Mouse (Mus musculus): ENCODE data around the gene Nmbr. TPM values are rescaled to one million over a fixed set of nuclear protein-coding genes. Genes with fewer than 3 reads are reported as not detected.

The Nmbr gene
- polyA plus RNA-seq, 1 experiment from 2014 or later, result 1.4 TPM

GRCm38 (mm10) chr10:14816970-14817369 lies 111.6 kb downstream of the Nmbr start:
- no peak overlapping the region for H3K4me2 ChIP-seq (ENCODE audit: low read length)
- DNase-seq (no peak), ATAC-seq (ENCODE audit: low FRiP score, low TSS enrichment) (no peak)
- H3K27ac ChIP-seq (replicated peaks; ENCODE audit: low read depth, low read length), result no peak overlapping the region
- H3K9me3 ChIP-seq (ENCODE audit: control insufficient read depth, low read length), result no peaks in the 10 kb centered on the region
- no peak overlapping the region for H3K9ac ChIP-seq (replicated peaks; ENCODE audit: low read length)
- H3K27me3 ChIP-seq (ENCODE audit: control insufficient read depth, insufficient read depth, low read length), result no peaks in the 10 kb centered on the region
- H3K4me1 ChIP-seq (ENCODE audit: control insufficient read depth, insufficient read depth, low read length), result no peaks in the 10 kb centered on the region
- H3K4me3 ChIP-seq (replicated peaks; ENCODE audit: low read depth, low read length), result no peak overlapping the region
- 69% methylated on average over 4 of the region's 4 CpGs for WGBS
- H3K36me3 ChIP-seq (ENCODE audit: control insufficient read depth, insufficient read depth, low read length), result no peaks in the 10 kb centered on the region

Other genes with a start within 250 kb of the Nmbr start
- 1.3 and 2.0 TPM in 2 replicates for gene Adgrg6, start 159.9 kb upstream of the Nmbr start, polyA plus RNA-seq (2014; fragmentation: Nextera tagmentation; extraction: Ambion mirVana)
- gene Vta1, start within 50 bp of the Nmbr start, polyA plus RNA-seq (2014; fragmentation: Nextera tagmentation; extraction: Ambion mirVana), result 217 and 224 TPM in 2 replicates
- gene Gje1, start 12.6 kb downstream of the Nmbr start, polyA plus RNA-seq (2014; fragmentation: Nextera tagmentation; extraction: Ambion mirVana), result not detected in 2 replicates

All from midbrain, embryonic 14.5 days (tissue).